Mouse (Mus musculus): ENCODE measurements around the gene Lgalsl.
A peak's percentile ranks its signal among the peaks of the same experiment; 100 is the strongest.

The Lgalsl gene

DNA sequence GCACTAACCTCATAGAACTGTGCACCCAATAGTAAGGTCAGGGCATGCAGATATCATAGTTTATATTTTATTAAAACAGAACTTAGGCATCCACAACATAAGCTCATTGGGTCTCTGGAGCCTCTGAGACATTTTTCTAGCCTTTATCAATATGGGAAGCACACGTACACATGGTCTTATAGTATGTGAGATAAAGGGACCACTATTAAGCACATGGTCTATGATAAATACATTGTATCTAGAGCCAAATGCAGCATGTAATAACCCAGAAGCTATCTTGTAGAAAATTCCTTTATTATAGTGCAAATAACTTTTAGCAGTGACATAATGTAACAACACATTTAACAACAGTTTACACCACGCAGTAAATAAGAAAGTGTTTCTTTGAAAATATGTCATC is 7.6 kb downstream of the Lgalsl start:
- DNase-seq, result no peak

DNA sequence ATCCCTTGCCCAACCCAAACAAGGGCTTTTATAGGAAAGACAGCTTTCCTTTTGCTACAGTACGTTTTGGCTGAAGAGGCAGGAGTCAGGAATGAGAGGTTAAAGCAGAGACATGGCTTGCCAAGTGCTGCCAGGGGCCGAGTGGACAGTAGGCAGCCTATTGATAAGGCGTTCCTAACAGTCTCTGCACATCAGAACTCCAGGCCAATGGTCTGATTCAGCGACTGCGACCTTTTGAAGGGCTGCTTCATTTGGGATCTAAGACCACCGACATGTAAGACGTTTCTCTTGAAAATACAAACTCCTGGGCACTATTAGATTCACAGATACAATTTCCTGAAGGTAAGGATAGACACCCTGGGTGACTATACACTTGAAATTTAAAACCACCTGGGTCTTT is 9.5 kb downstream of the Lgalsl start:
- no peak for DNase-seq

DNA sequence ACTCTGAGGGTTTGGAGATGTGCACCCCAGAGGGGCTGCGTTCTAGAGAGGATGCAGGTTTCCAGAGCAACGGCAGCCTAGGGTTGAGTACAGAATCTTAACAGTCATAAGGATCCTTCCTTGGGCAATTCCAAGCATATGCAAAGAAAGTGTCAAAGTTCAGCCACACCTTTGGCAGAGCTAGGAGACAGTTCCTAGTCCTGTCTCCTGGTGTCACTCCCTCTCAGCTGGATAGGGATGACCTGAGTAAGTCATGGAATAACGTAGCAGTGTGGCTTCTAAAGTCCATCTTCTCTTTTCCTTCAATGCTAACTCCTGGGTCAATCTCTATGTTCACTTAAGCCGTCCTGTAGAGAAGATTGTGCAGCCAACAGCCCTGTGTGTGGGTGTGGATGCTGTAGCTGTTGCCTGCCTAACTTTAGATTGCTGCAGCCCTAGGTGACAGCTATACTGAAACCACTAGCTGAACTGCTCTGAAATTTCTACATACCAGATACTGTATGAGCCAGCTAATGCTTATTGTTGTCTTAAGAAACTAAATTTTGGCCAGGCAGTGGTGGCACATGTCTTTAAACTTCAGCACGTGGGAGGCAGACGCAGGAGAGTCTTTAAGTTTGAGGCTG is 16.8 kb downstream of the Lgalsl start:
- DNase-seq, result no peak

DNA sequence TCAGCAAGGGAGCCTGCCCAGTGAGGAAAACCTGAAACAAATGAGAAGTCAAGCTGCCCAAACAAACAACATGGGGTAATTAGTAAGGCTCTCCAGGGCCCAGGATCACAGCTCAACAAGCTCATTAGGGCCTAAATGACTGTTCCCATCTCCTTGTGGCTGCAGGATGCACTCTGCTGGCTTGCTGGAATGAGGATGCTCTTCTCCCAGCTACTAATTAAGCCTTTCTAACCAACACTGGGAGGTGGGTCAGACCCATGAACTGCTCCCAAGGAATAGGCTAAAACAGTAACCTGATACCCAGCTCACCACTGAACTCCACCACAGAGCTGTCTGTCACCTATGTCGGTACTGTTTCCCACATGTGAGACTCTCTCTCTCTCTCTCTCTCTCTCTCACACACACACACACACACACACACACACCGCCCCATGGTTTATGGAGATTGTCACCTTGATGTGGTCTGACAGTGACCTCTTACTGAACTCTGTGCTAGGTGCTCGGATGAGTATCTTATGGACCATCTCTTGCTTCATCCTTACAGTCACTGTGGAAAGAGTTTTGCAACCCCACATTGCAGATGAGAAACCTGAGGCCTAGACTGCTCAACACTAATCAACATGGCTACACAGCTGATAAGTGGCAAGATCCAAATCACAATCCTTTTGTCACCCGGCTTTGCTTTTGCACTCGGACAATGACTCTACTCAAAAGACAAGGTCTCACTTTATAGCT is 18.5 kb downstream of the Lgalsl start:
- no peak for DNase-seq

DNA sequence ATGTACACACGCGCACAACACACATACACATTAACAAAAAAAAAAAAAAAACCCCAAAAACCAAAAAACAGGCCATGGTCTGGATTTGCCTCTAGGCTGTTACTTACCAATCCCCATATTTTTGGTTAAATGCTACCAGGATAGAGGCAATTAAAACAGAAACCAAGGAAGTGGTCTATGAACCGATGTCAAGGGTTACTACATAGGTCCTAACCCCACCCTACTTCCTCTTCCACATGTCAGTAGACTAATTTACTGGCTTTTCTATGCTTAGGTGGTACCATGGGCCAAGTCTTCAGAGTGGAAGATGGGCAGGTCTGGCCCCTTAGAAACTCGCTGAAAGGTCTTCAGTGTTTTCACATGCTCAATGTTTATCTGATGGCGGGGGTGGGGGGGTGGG is 24.2 kb downstream of the Lgalsl start:
- no peak for DNase-seq

DNA sequence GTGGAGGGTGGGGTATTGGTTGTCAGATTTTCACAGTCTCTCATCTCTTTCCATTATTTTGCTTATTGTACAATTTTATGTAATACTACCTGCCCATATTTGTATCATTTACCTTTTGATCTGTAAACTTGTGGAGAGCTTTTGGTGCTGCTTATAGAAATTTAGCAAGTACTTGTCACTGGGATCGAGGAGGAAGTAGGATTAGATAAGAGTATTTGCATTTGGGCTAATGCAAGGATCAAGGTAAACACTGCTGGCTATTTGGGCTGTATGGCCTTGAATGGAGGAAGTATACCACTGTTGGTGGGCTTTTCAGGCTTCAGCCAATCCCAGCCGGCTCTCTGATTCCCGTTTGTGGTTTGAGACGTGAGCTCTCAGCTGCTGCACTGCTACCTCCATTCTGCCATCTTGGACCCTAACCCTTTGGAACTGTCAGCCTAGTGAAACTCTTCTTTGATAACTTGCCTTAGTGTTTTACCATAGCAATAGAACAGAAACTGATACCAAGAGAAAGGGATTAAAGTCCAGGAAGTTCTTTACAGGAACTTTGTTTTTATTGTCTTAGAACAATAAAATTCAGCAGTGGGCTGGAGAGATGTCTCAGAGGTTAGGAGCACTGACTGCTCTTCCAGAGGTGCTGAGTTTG is 25.1 kb downstream of the Lgalsl start:
- DNase-seq, result no peak

DNA sequence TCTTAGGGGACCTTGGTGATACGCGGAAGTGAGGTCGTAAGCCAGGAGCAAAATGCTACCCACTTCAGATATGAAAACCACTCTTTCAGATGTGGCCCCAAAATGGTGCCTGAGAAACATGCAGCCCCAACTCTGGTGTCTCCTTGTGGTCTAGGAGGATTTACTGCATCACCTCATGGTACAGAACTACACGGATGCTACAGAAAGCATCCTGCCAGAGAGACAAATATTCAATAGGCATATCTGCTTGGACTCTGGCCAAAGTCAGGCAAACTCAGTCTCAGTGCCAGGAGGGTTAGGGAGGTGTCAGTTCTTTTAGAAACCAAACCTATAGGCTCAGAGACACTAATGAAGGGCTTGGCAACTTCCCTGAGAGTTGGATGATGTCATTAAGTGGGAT is 26.4 kb downstream of the Lgalsl start:
- DNase-seq, result no peak

DNA sequence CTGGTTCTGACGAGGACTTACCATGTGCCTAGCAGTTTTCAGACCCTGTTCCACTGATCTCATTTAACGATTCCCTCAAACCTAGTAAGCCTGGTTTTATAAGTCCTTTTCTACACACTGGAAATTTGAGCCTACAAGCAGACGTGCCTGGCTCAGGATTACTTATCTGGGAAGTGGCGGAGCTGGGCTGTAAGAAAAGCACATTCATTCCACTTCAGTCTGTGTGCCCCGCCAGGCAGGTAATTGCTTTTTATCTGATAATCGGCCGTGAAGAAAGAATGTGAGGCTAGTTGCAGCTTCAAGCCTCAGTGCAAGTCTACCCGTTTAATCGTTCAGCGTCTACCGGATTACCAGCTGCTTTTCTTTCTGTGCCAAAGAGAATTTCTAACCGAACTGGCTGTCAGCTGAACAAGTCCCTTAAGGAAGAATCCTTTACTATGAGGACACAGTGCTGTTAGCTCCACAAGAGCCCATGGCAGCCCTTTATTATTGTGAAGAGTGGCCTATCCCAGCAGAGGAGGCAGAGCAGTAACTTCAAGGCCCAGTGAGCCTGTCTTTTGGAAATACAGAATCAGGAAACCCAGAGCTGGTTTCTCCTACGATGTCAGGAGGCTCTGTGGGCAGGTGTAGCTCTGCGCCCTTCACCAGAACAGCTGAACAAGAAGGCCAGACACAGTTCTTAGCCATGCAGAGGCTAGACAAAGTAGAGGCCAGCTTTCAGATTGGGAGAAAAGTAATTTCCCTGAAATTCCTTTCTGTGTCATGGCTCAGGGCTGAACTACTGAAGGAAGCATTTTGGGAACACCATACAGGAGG is 30.4 kb downstream of the Lgalsl start:
- DNase-seq, result peak; percentile 15

DNA sequence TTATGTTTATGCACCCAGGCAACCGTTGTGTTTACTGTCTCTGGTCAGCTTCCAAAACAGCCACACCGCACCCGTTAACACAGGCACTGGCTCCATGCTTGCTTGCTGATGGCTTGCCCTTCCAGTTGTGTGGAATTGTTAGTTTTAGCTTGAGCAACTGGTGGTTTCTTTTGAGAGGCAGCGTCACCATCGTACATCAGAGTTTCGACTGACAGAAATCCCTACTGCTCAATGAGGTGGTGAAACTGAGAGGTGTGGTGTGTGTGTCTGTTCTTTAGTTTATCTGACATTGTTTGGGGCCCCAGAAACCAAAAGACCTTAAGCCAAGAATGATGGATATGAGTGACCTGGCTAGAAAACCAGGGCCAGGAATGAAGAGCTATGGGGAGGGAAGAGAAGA is 33.0 kb downstream of the Lgalsl start:
- DNase-seq, result no peak

DNA sequence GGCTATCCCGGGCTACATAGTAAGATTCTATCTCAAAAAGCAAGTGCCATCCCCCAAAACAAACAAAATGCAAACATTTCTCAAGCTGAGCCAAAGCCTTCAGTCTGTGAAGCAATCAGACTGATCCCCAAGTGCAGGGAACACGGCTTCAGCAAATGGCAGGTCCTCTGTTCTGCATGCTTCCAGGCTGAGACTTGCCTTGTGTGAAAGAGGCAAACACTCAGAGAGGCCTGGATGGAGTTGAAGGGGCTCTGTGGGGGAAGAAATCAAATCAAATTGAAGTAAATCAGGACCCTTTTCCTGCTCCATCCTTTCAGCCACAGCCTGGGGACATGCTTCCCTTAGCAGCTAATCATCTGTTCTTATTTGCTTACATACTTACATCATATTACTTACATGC is 35.4 kb downstream of the Lgalsl start:
- no peak for DNase-seq

DNA sequence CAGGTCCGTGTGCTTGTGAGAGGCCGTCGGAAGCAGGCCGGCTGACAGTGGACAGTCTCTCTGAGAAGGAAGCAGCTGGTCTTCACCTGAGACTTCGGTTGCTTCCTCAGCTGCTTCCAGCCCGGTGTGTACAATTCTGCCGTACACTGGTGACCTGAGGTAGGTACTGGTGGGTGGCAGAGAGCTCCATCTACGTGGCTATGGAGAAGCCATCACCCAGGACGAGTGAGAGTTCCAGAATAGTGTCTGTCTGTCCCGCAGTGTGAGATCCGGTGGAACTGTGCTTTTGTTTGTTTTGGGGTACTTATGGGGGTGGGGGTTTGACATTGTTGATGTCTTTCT is 36.0 kb downstream of the Lgalsl start:
- no peak for DNase-seq

DNA sequence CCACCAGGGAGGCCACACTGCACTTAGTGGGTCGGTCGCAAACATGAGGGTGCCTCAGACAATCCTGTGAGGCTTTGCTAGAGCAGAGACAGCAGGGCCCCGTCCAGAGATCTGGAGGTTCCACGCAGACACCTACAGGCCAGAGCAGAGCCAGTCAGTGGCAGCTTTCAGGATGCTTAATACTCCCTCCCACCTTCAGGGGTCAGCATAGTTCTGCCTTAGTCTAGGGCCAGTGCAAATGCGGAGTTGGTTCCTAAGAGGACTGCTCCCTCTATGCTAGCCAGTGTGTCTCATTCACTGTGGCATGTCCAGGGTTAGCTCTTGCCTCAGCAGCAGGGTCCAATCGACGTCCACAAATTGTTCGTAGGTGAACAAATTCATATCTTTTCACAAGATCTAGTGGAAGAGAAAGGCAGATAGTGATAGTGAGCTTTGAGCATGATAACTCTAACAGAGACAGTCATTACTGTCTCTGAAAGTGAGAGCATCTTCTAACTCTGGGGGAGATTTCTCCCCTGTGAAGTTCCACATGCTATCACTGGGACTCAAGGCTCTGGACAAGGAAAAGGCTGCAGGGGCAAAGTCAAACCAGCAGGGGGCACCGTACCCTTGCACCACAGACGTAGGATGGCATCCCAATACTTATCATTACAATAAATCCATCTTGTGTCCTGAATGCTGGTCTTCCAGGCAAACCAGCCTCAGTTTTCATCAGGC is 36.5 kb downstream of the Lgalsl start:
- DNase-seq, result peak; percentile 78

DNA sequence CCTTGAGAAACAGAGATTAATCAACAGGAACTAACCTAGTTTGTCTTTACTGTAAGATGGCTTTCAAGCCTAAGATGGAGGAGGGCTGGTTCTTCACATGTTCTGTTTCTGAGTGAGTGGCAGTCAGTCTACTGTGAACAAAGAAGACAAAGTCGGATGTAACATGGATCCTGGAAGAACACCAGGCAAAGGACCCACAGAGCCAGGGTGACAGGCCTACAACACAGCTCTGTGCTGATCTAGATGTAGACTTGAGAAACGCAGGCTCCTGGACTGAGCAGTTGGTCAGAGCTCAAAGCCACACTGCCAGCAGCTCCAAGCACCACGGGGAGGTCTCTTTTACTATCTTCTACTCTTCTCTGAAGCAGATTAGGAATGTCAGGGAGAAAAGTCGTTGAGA is 37.2 kb downstream of the Lgalsl start:
- no peak for DNase-seq

DNA sequence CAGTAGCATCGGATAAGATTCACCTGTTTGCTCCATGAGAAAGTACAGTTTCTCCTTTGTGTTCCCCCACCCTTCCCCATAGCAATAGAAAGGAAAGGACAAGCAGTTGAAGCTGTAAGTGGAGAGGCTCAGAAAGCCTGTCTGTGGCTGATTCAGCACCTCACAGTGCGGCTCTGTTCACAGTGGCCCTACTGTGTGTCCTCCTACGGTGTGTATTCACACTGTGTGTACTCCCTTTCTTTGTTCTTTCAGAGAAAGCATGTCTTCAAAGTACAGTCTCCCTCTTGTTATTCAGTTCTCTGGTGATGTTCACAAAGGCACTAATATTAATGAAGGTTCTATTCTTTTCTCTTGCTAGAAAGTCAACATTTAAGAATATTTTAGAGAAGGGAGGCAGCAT is 38.2 kb downstream of the Lgalsl start:
- no peak for DNase-seq

DNA sequence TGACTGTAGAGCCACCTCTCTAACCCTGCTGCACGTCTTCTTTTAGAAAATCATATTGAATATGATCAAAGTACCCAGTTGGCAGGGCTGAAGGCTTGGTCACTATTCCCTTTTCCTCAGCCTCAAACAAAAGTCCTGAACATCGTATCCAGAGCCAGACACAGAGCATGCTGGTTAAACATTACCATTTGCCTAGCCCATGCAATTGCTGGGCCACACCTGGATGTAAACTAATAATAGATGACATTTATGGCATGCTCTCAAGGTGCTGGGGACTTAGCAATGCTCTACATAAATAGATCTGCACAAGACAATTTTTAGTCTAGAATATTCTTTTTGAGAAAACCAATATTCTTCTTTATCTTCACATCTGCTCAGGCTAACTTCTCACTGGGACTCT is 39.5 kb downstream of the Lgalsl start:
- no peak for DNase-seq

DNA sequence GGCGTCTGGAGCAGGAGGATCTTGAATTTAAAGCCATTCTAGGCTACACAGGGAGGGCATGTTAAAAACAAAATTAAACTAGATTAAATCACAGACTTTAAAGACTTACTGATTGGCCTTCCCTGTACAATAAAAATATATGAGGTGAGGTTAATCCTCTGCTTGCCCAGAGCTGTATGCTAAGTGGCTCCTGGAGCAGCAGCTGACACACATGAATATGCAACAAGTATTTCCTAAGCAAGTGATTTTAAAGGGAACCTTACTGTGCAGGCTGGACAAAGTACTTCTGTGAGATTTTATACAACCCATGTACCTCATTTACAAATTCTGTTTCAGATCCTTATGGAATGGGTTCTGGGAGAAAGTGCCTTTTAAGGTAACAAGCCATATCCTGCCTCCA is 41.8 kb downstream of the Lgalsl start:
- DNase-seq, result peak; percentile 10

DNA sequence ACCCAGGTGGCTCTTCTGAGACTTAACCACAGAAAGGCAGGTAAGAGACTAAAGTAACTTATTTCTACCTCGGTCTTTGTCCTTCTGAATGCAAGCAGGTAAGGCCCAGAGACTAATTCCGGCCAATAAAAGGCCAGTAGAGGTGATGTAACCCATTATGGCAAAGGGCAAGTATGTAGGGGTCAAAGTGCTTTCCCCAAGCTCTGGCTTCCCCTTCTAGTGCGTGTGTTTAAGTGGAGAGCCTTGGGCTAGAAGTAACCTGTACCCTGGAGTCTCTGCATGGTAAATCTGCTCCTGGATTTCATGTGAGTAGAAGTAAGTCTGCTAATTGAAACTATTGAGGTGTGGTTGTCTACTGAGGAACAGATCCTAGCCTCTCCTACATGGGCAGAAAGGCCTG is 42.8 kb downstream of the Lgalsl start:
- DNase-seq, result peak; percentile 10

DNA sequence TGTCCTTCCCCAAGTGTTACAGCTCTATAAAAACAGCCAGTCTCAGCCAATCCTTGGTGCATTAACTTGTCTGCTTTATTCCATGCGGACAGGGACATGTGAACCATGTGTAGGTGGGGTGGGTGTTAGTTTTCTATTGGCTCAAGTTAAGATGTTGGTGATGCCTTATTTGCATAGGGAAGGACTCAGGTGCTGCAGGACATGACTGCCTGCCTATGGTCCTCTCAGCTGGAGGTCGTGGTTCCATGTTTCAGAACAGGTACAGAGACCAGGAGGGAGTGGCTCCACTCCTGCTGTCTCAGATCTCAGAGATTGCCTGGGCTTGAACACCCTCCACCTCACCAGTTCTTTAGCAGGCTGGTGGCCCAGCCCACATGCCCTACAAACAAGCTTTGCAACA is 44.7 kb downstream of the Lgalsl start:
- DNase-seq, result no peak

DNA sequence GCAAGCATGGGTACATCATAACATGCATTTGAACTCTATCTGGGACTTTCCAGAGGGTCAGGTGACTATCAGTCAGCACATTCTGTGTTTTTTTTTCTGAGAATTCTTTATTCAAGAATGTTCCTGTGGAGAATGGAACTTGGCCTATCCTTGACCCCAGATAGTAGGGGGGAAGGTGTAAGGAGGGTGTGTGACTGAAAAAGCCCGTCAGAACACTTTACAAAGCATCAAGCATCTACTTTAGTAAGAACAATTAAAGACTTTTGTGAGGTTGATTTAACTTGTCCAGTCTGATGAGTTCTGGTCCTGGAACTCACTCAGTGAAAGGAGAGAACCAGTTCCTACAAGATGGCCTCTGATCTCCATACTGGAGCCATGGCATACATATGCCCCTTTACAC is 45.7 kb downstream of the Lgalsl start:
- DNase-seq, result no peak

DNA sequence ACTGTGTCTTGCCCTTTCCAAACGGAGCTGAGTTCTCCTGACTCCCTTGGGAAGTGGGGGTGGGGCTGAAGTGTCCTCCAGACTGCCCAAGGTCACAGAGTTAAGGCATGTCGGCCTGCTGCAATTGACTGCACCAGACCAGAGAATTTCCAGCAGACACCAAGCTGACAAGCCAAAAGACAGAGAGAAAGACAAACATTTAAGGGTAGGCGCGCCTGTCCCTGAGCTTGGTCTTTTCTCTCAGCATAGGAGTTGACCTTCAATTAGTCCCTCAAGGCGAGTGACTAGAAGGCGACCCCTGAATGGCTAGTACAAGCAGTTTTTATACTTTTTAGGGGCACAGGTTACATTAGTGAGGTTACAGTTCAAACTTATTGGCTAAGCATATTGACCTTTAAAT is 46.1 kb downstream of the Lgalsl start:
- DNase-seq, result no peak

DNA sequence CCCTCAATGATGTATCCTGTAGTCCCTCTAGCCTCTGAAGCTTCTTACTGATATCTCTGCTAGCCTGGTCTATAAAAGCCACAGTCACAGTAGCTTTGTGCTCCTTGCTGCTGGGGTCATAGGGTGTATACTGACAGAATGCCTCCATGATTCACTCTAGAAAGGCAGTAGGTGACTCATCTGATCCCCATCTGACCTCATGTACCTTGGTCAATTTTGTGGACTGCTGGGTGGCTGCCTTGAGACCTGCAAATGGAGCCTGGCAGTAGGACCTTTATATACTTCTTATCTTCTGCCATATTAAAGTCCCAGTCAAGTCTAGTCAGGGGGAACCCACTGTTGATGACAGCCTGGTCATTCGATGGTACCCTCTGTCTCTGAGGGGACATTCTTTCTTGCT is 47.4 kb downstream of the Lgalsl start:
- no peak for DNase-seq

DNA sequence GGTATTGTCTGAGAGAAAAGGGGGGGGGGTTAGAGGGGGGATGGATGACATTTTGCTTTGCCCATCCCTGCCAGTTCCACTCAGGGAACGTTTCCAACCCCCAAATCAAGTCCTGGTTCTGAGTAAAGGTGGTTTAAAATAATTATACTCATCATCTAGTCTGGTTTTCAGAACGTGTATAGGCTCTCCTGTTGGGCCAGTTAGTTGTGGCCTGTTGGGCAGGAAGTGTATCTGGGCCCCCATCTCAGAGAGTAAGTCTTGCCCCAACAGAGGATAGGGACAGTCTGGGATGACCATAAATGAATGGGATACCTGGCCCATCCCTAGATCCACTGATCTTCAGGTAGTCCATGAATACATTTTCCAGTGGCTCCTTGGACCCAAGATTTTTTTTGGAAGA is 48.2 kb downstream of the Lgalsl start:
- no peak for DNase-seq

DNA sequence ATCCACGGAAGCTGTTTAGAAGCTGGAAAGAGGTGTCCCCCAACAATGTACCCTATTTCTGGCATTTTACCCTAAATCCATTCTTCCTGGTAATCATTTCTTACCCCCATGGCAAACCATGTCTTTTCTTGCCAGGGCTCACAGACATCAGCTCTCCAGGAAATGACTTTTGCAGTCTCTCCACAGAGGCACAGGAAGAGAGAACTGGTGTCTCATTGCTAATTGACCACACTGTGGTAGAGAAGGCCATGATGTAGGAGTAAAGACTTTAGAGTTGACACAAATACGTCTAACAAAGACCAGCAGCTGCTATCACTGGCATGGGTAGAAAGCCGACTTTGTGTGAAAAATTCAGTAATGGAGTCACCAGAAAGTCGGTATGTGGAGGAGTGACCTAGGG is 50.5 kb downstream of the Lgalsl start:
- no peak for DNase-seq

Measured in kidney, adult 11 months (tissue).